Mouse (Mus musculus) embryonic facial prominence, embryonic 11.5 days (tissue): ENCODE measurements at regions not wholly inside any gene's neighbourhood (a gene's known extent, or its start where the extent isn't known, plus 50 kb on each side); places are given as distances from the start of the nearest gene placed in this dataset.

Source experiments
- ATAC-seq: fragments of 200-750 bp; cut with Nextera tagmentation; replicated peaks from 2 replicates; pipeline ENCODE4 v1.8.0; 2017; ENCODE audit warnings: low read depth; ENCODE audit not compliant: insufficient number of reproducible peaks, low FRiP score, low TSS enrichment
- DNase-seq: peaks from one replicate; pipeline ENCODE4 v3.0.0-alpha.2; 2015; ENCODE audit warnings: low spot score
- H3K27ac ChIP-seq: fragments of 300-500 bp; sonication (generic); replicated peaks from 2 replicates; pipeline ENCODE4 v1.5.1; 2014; ENCODE audit warnings: mild to moderate bottlenecking, low read depth, low read length, control low read depth
- H3K27me3 ChIP-seq: fragments of 300-500 bp; sonication (generic); 2 replicates; pipeline ENCODE4 v1.6.1; 2014; ENCODE audit warnings: mild to moderate bottlenecking, low read length, moderate library complexity, mixed read lengths; ENCODE audit not compliant: control insufficient read depth, insufficient read depth
- H3K36me3 ChIP-seq: fragments of 300-500 bp; sonication (generic); replicated peaks from 2 replicates; pipeline ENCODE4 v1.6.1; 2014; ENCODE audit warnings: low read depth, mild to moderate bottlenecking, low read length, moderate library complexity, mixed read lengths; ENCODE audit not compliant: control insufficient read depth, insufficient read depth
- H3K4me1 ChIP-seq: fragments of 300-500 bp; sonication (generic); 2 replicates; pipeline ENCODE4 v1.6.1; 2014; ENCODE audit warnings: low read length, mixed read lengths; ENCODE audit not compliant: control insufficient read depth, insufficient read depth
- H3K4me2 ChIP-seq: fragments of 300-500 bp; sonication (generic); 2 replicates; pipeline ENCODE4 v1.6.1; 2014; ENCODE audit warnings: low read depth, mild to moderate bottlenecking, control low read depth, low read length, moderate library complexity
- H3K4me3 ChIP-seq: fragments of 300-500 bp; sonication (generic); 2 replicates; pipeline ENCODE4 v1.5.1; 2014; ENCODE audit warnings: low read depth, low read length, control low read depth
- H3K9ac ChIP-seq: fragments of 300-500 bp; sonication (generic); replicated peaks from 2 replicates; pipeline ENCODE4 v1.6.1; 2014; ENCODE audit warnings: mild to moderate bottlenecking, control low read depth, low read length
- H3K9me3 ChIP-seq: fragments of 300-500 bp; sonication (generic); replicated peaks from 2 replicates; pipeline ENCODE4 v1.6.1; 2016; ENCODE audit warnings: mild to moderate bottlenecking, low read length, inconsistent platforms, mixed read lengths; ENCODE audit not compliant: control insufficient read depth
- WGBS: fragments of 180-500 bp; shearing (Covaris S2); extraction: QIAGEN DNeasy Blood & Tissue Kit; methylation state at CpG from one replicate; pipeline ENCODE4 v1.1.7; 2014; 5-methylcytosine and 5-hydroxymethylcytosine counted together

DNA sequence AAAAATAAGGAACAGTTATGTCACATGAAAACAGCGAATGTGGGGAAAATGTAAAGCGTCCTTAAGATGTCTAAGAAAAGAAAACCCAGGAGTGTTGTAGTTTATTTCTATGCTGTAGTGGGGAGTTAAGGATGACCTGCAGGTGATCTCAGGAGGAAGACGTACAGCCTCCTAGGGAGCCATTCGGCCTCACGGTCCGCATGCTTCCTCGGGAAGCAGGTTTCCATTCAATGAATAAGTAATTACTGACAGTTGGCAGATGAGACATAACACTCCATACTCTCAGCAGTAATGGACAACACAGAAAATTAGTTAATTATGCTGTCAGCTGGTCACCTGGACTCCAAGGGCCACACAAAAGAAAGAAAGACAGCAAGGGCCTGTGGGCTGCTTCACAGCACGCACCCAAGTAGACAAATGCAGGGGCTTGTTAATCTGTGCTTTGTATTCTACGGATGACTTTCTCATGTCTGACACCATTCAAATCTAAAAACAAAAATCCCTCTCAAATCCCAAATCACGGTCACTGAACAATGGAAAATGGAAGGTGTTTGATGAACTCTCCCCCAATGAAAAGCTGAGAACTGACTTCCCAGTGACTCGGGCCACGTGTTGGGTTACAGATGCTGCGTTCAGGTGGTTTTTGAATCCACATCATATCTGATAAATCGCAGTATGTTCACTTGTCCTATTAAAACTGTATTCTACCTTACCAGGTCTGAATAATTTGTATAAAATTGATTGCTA lies 193.5 kb downstream of the Gm11361 start:
- Histone ChIP-seq H3K9me3 (no peaks in the 10 kb centered on the region), H3K36me3 (no peaks in the 10 kb centered on the region), H3K4me3 (no peak overlapping the region), H3K4me1 (no peaks in the 10 kb centered on the region), H3K4me2 (no peak overlapping the region), H3K9ac (no peak overlapping the region), H3K27ac (no peak overlapping the region), H3K27me3 (no peaks in the 10 kb centered on the region)
- DNase-seq = no peak
- 75% methylated on average over 14 of the region's 14 CpGs for WGBS
- no peak for ATAC-seq

DNA sequence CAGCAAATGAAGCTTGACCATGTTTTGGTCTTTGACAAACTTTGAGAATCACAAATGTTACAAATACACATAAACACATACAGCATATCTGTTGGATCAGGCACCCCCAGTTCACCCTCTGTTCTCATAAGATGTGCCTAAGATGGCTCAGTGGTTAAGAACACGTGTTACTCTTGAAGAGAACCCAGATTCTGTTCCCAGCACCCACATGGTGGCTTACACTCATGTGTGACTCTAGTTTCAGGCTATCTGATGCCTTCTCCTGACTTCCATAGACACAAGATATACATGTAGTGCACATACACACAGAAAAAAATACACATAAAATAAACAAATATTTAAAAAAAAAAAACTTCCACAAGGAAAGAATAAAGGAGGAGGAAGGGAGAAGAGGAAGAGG lies 191.7 kb downstream of the Gm11361 start:
- no peak overlapping the region for H3K27ac ChIP-seq
- H3K4me3 ChIP-seq = no peak overlapping the region
- ATAC-seq (no peak), DNase-seq (no peak)
- no peaks in the 10 kb centered on the region for H3K36me3 ChIP-seq
- WGBS = 79% methylated on average over 1 of the region's 1 CpGs
- H3K9me3 ChIP-seq = no peaks in the 10 kb centered on the region
- H3K4me2 ChIP-seq = no peak overlapping the region
- H3K4me1 ChIP-seq = no peaks in the 10 kb centered on the region
- no peak overlapping the region for H3K9ac ChIP-seq
- no peaks in the 10 kb centered on the region for H3K27me3 ChIP-seq

DNA sequence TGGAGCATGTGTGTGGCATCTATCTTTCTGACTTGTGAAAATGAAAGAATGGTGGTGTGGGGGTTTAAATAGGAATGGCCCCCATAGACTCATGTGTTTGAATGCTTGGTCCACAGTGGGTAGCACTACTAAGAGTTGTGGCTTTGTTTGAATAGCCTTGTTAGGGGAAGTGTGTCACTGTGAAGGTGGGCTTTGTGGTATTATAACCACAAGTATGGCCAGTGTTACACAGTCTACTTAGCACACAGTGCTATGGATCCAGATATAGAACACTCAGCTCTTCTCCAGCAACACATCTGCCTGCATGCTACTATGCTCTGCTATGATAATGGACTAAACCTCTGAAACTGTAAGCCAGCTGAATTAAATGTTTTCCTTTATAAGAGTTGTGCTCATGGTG lies 184.9 kb downstream of the Gm11361 start:
- no peak for ATAC-seq

DNA sequence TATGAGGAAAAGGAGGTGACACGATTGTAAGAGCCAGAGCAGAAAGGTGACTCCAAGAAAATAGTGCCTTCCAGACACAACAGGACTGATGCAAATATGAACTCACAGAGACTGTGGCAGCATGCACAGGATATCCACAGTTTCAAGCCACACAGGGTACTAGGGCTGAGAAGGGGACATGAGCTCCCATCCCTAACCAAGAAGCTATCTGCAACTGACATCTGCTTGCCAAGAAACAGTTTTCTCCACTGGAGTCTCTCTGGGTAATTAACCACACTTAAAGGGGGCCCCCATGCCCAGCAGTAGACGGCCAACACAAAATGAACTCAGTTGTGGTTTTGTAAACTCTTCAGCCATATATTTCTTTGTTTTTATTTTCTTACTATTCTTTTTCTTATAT lies 176.1 kb downstream of the Gm11361 start:
- Histone ChIP-seq H3K27ac (no peak overlapping the region), H3K4me2 (no peak overlapping the region), H3K9me3 (no peaks in the 10 kb centered on the region), H3K4me1 (no peaks in the 10 kb centered on the region), H3K36me3 (no peaks in the 10 kb centered on the region), H3K4me3 (no peak overlapping the region), H3K9ac (no peak overlapping the region), H3K27me3 (no peaks in the 10 kb centered on the region)
- ATAC-seq (no peak), DNase-seq (no peak)
- 66% methylated on average over 2 of the region's 2 CpGs for WGBS

More for the DNA sequence above, 184.9 kb downstream of the Gm11361 start:
- H3K36me3 ChIP-seq = no peaks in the 10 kb centered on the region
- H3K4me2 ChIP-seq = no peak overlapping the region
- H3K4me3 ChIP-seq = no peak overlapping the region
- H3K27ac ChIP-seq = no peak overlapping the region
- H3K9ac ChIP-seq = no peak overlapping the region
- H3K27me3 ChIP-seq = no peaks in the 10 kb centered on the region
- H3K4me1 ChIP-seq = no peaks in the 10 kb centered on the region
- no peaks in the 10 kb centered on the region for H3K9me3 ChIP-seq
- DNase-seq = no peak

DNA sequence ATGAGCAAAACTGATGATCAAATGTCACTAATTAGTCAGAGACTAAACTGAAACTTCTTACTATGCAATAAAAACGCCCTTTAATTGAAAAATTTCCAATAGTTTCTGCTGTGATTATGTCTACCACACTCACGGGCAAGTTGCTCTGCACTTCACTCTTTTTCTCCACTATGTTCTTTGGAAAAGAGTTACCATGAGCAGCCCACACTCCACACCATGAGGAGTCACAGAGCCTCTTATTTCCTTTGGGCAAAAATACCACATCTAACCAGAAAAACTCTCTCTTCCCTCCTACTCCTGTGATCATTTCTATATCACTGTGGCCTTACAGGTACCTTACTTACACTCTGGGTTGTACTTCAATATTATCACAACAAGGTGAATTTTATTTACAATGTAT lies 174.7 kb downstream of the Gm11361 start:
- no peak for ATAC-seq
- no peaks in the 10 kb centered on the region for H3K9me3 ChIP-seq
- H3K36me3 ChIP-seq = no peaks in the 10 kb centered on the region
- no peaks in the 10 kb centered on the region for H3K27me3 ChIP-seq
- H3K27ac ChIP-seq = no peak overlapping the region
- no peak overlapping the region for H3K4me3 ChIP-seq
- no peak overlapping the region for H3K9ac ChIP-seq
- H3K4me1 ChIP-seq = no peaks in the 10 kb centered on the region
- no peak overlapping the region for H3K4me2 ChIP-seq
- WGBS = 67% methylated on average over 2 of the region's 2 CpGs
- no peak for DNase-seq

DNA sequence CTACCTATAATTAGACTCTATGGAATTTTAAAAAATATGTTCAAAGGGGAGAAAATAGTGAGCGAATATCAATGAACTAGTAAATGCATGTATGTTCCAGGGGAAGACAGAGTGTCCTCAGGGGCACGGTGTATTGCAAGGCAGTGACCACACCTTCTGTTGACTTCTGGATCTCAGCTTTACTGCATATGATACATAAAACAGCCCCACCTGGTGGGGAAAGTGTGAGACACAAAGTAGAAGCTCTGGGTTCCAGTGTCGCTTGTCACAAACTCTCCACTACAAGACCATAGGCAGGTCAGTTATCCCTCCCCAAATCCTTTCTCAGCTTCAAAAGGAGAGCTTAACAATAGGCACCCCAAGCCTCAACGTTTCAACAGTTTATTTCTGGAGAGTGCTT lies 168.8 kb downstream of the Gm11361 start:
- ATAC-seq (no peak), DNase-seq (no peak)
- Histone ChIP-seq H3K4me1 (no peaks in the 10 kb centered on the region), H3K9ac (no peak overlapping the region), H3K27ac (no peak overlapping the region), H3K27me3 (no peaks in the 10 kb centered on the region), H3K4me2 (no peak overlapping the region), H3K9me3 (no peaks in the 10 kb centered on the region), H3K4me3 (no peak overlapping the region), H3K36me3 (no peaks in the 10 kb centered on the region)
- WGBS = 76% methylated on average over 4 of the region's 4 CpGs

DNA sequence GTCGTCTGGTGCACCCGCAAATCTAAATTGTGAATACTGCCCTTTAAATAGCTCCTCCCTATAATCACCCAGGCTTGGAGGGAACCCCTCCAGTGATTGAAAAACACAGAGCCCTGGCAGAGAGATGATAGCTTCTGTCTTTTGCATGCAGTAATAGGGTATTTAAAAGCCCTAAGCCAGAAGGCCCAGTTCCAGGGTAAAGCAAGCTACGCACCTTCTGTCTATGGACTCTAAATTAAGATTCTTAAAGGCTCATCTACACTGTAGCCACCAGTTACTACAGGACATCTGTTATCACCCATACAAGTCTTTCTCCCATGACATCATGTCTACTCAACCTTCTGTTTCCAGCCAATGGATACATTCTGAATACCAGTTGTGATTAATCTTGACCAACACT lies 167.8 kb downstream of the Gm11361 start:
- no peak overlapping the region for H3K9ac ChIP-seq
- WGBS = 78% methylated on average over 3 of the region's 3 CpGs
- no peak for DNase-seq

DNA sequence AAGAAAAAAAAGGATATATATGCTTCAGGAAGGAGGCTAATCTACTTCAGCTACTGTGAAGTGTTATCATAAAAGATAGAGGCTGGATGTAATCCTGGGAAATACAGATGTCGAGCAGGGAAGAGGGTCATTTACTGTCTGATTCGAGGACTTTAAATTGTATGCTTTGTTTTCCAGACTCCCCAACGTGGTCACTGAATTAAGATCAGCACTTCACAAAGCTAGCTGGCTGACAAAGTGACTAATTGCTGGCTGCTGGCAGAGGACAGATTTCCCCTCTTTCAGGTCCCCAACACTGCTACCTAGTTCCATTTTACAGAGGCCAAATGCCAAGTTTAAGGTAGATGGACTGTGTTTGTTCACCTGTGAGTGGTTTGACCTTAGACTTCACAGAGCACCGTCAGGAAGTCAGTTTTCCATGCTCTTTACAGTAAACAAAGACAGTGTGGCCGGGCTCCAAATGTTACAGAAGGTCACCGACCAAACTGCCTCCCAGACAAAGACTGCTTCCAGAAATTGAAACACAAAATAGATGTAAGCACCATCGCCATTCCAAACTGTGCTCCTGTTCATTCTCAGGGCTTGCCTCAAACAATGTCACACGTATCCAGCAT lies 167.2 kb downstream of the Gm11361 start:
- DNase-seq (no peak), ATAC-seq (no peak)
- H3K9ac ChIP-seq = no peak overlapping the region
- no peaks in the 10 kb centered on the region for H3K36me3 ChIP-seq
- no peak overlapping the region for H3K4me2 ChIP-seq
- 36% methylated on average over 8 of the region's 8 CpGs for WGBS
- no peak overlapping the region for H3K27ac ChIP-seq
- H3K9me3 ChIP-seq = no peaks in the 10 kb centered on the region
- H3K27me3 ChIP-seq = no peaks in the 10 kb centered on the region
- H3K4me1 ChIP-seq = no peaks in the 10 kb centered on the region
- H3K4me3 ChIP-seq = no peak overlapping the region

More for the DNA sequence above, 167.8 kb downstream of the Gm11361 start:
- Histone ChIP-seq H3K4me3 (no peak overlapping the region), H3K27me3 (no peaks in the 10 kb centered on the region), H3K9me3 (no peaks in the 10 kb centered on the region), H3K4me2 (no peak overlapping the region), H3K36me3 (no peaks in the 10 kb centered on the region), H3K4me1 (no peaks in the 10 kb centered on the region), H3K27ac (no peak overlapping the region)
- ATAC-seq = no peak
